Mouse (Mus musculus): ENCODE results near the gene Retn. TPM values are rescaled to one million over a fixed set of nuclear protein-coding genes. Genes with fewer than 3 reads are reported as not detected.

Gene Retn
- total RNA-seq, 2 experiments from 2014 or later: 1.1 TPM

GRCm38 (mm10) chr8:3656725-3657381 is 1.3 kb downstream of the Retn start:
- peak in 1 of 2 experiments; percentile 21 for DNase-seq (ENCODE audit: low spot score in 2 of 2)

DNA sequence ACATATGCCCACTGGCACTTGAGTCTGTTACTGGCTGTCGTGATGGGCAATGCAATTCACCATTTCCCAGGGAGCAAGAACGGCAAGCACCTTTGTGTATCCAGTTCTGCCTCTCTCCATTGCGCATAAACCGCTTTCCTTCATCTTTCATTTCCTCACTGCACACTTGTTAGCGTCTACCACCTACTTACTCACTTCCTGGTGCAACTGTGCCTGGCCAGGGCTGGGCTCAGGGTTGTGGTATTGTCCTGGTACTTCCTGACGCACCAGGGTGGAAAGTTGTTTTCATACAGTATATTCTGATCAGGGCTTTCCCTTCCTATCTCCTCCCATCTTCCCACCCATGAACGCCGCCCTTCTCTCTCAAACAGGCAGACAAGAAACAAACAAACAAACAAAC is 5.3 kb downstream of the Retn start:
- DNase-seq (ENCODE audit: low spot score in 2 of 2): no peak

GRCm38 (mm10) chr8:3664405-3664804 is 8.8 kb downstream of the Retn start:
- DNase-seq (ENCODE audit: low spot score in 2 of 2): no peak

- DNase-seq (ENCODE audit: low spot score in 2 of 2): no peak
These were observed 9.9 kb downstream of the Retn start, which contains the start of gene Mcemp1 for GRCm38 (mm10) chr8:3665507-3665906. Gene Mcemp1 (plus strand): TSS chr8:3665754.

- no peak for DNase-seq (ENCODE audit: low spot score in 2 of 2)
These were observed 14.8 kb downstream of the Retn start for GRCm38 (mm10) chr8:3670388-3670787.

GRCm38 (mm10) chr8:3671980-3672491 is 16.5 kb downstream of the Retn start, which contains the start of gene Fcor:
Gene Fcor (minus strand): TSS chr8:3672362.
- peak; percentile 90 to 94 for DNase-seq (ENCODE audit: low spot score in 2 of 2)

GRCm38 (mm10) chr8:3674671-3675070 is 19.1 kb downstream of the Retn start:
- no peak for DNase-seq (ENCODE audit: low spot score in 2 of 2)

GRCm38 (mm10) chr8:3676131-3676992 is 20.8 kb downstream of the Retn start, which contains the start of gene Trappc5:
Gene Trappc5 (plus strand): TSS chr8:3676299.
- peak; percentile 96 to 97 for DNase-seq (ENCODE audit: low spot score in 2 of 2)

GRCm38 (mm10) chr8:3676993-3677579 is 21.5 kb downstream of the Retn start:
- no peak for DNase-seq (ENCODE audit: low spot score in 2 of 2)

GRCm38 (mm10) chr8:3678831-3679230 is 23.3 kb downstream of the Retn start:
- DNase-seq (ENCODE audit: low spot score in 2 of 2): no peak

- DNase-seq (ENCODE audit: low spot score in 2 of 2): no peak
These were observed 23.7 kb downstream of the Retn start for GRCm38 (mm10) chr8:3679236-3679635.

DNA sequence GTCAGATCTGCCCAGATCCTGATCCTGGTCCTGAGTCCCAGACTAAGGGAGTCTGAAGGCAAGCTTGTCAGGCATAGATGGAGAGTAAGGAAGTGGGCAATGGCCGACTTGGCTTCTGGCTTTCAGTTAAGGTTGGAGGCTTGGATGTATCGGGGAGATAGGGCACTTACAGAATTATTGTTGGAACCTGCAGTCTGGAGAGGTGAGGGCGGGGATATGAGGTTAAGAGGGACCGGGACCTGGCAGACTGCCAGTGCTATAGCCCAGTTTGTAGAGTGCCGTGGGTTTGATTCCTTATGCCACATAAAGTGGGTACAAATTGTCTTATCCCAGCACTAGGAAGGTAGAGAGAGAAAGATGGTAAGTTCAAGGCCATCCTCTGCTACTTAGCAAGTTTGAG is 24.1 kb downstream of the Retn start:
- no peak for DNase-seq (ENCODE audit: low spot score in 2 of 2)

GRCm38 (mm10) chr8:3682435-3682834 is 26.9 kb downstream of the Retn start:
- peak; percentile 17 to 19 for DNase-seq (ENCODE audit: low spot score in 2 of 2)

GRCm38 (mm10) chr8:3683408-3684176 is 28.0 kb downstream of the Retn start:
- DNase-seq (ENCODE audit: low spot score in 2 of 2): peak in 1 of 2 experiments; percentile 22

DNA sequence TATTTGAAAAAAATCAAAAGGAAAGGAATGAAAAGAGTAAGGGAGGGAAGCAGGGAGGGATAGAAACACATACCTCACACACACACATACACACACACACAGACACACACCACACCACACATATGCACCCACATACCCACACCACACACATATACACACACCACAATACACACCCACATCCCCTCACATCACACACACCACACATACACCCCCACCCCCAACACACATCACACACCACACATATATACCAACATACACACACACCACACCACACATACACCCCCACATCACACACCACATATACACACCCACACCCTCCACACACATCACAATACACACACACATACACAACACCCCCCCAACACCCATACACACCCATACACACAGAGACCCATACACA is 29.0 kb downstream of the Retn start:
- no peak for DNase-seq (ENCODE audit: low spot score in 2 of 2)

- DNase-seq (ENCODE audit: low spot score in 2 of 2): no peak
These were observed 29.9 kb downstream of the Retn start for GRCm38 (mm10) chr8:3685422-3685821.

DNA sequence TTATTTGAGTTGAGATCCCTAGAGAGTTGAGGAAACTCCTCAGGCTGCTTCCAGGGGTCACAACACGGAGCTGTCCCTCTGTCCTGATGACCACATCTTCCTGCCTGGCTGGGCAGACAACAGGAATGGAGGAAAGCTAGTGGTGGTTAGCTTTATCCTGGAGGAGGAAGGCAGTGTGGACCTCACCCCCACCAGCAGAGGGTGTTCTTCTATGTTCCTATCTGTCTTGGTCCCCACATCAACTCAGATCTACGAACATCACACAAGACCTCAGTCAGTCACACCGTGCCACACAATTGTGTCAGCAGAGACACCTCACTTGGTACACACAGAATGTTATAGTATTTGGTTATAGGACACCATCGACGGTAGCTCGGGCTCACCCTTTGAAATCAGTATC is 32.0 kb downstream of the Retn start:
- no peak for DNase-seq (ENCODE audit: low spot score in 2 of 2)

- no peak for DNase-seq (ENCODE audit: low spot score in 2 of 2)
These were observed 35.2 kb downstream of the Retn start for GRCm38 (mm10) chr8:3690774-3691173.

DNA sequence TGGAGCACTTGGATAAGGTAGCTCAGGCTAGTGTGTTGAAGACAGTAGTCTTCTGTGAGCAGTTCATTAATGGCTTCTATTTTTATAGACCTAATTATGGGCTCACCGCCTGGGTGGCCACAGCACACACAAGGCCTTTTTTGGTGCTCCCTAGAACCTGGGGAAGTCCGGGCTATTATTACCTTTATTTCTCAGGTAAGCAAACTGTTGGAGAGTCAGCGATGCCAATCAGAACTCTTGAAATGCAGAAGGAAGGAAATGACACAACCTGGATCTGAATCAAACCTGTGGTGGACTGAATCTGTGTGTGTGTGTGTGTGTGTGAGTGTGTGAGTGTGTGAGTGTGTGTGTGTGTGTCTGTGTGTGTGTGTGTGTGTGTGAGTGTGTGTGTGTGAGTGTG is 38.6 kb downstream of the Retn start, which contains the start of gene Fcer2a:
TSS of gene Fcer2a (minus strand) at position 55 of the 400 bp plus-strand sequence.
- no peak for DNase-seq (ENCODE audit: low spot score in 2 of 2)

DNA sequence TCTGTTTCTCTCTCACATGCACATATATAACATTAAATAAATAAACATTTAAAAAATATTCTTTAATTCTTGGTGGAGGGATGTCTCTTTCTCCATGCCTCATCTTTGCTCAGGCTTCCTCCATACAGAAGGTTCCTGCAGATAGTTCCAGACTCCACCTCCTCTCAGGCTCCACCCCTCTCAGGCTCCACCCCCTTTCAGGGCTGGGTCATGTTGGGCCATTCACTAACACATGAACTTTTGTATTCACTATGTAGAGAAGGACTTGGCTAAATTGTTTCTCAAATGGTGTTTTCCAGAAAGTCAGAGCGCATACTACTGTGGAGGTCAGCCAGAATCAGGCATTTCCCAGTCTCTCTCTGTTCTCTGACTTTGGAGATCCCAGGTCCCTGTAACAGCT is 45.9 kb downstream of the Retn start:
- DNase-seq (ENCODE audit: low spot score in 2 of 2): no peak

DNA sequence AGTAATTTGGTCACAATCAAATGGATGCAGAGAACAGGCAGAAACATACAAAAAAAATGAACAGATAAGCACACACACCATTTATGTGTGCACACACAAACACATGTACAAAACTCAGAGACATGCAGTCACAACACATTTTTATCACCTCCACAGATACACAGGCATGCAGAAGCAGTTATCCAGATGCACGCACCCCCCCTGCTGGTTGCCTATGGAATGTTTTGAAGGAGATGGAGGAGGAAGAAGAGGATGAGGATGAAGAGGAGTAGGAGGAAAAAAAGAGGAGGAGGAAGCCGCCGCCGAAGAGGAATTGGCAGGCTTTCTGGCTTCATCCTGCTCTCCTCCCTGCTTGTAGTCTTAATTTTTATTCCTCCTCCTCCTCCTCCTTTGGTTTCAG is 50.1 kb downstream of the Retn start:
- DNase-seq (ENCODE audit: low spot score in 2 of 2): no peak
